ENCODE assay signal across 15 mouse cellular contexts in the genomic region with DNA sequence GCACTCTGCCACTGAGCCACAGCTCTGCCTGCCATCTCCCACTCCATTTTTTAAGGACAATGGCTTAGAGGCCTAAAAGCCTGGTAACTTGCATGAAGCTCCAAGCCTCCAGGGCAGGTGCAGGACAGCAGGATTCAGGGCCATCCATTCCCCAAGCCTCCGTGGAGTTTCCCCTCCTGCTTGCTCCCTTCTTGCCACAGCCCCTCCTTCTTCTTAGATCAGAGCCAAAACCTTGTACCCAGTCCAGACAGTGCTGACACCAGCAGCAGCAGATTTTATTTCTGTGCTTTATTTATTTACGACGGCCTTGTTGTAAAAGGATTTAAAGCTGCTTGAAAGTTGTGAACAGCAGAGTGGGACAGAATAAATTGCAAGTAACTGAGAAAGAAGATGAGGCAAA.
A peak's percentile ranks its signal among the peaks of the same experiment; 100 is the strongest.
DNase-seq lines count a peak whose midpoint lies in the region.
"Had no signal": no experiment of that assay in that cellular context is flagged by ENCODE, and none has a peak within 500 bp of the region (broad histone marks: within the 10 kb centered on the region; RNA-seq: fewer than 3 reads in every experiment).

No protein-coding gene starts in this region.

- DNase-seq in adrenal gland, postnatal 14 days = peak; percentile 46
- no peak for DNase-seq in adrenal gland, postnatal 25 days
- DNase-seq in kidney, adult 9 months = peak; percentile 57
- no peak for DNase-seq in kidney, postnatal 10 days
- DNase-seq in lung, postnatal 10 days = peak; percentile 33
- no peak for DNase-seq in lung, postnatal 25 days (ENCODE audit: low spot score)
- DNase-seq in 3T3-L1 (ENCODE audit: low read depth, low spot score) = peak; percentile 9
- no peak for DNase-seq in right cerebral cortex, adult 18-20 months
- DNase-seq: cerebellum, adult 18-20 months; cerebellum, postnatal 14 days; gastrocnemius, postnatal 10 days; heart, adult 18-20 months; heart, postnatal 10 days; liver; thymus, postnatal 25 days had no signal

Comparison
In these comparisons a context has a peak if more than half of its experiments do, and no peak if none do; other contexts are left out.
1. DNase-seq: peak in adrenal gland, postnatal 14 days (single experiment), kidney, adult 9 months (single experiment), lung, postnatal 10 days (single experiment) and 3T3-L1 (single experiment); none in adrenal gland, postnatal 25 days (single experiment), kidney, postnatal 10 days (single experiment), lung, postnatal 25 days (single experiment) and right cerebral cortex, adult 18-20 months (single experiment).